Mouse (Mus musculus) intestine, embryonic 14.5 days (tissue): ENCODE results near the gene Cttnbp2nl. TPM values are rescaled to one million over a fixed set of nuclear protein-coding genes. Genes with fewer than 3 reads are reported as not detected.

Experiments used
- ATAC-seq: fragments of 200-750 bp; cut with Nextera tagmentation; replicated peaks from 2 replicates; pipeline ENCODE4 v1.8.0; 2017; ENCODE audit warnings: low read depth, moderate number of reproducible peaks, moderate TSS enrichment, moderate library complexity; ENCODE audit not compliant: low FRiP score, low TSS enrichment
- DNase-seq: peaks from one replicate; pipeline ENCODE4 v3.0.0-alpha.2; 2018; ENCODE audit warnings: low spot score
- H3K27ac ChIP-seq: fragments of 300-500 bp; sonication (generic); 2 replicates; pipeline ENCODE4 v1.5.1; 2014; ENCODE audit warnings: low read depth, mild to moderate bottlenecking, control low read depth
- H3K27me3 ChIP-seq: fragments of 300-500 bp; sonication (generic); replicated peaks from 2 replicates; pipeline ENCODE4 v1.6.1; 2014; ENCODE audit warnings: low read length, control low read depth; ENCODE audit not compliant: control insufficient read depth, insufficient read depth
- H3K36me3 ChIP-seq: fragments of 300-500 bp; sonication (generic); 2 replicates; pipeline ENCODE4 v1.6.1; 2014; ENCODE audit warnings: low read length, control low read depth; ENCODE audit not compliant: control insufficient read depth, insufficient read depth
- H3K4me1 ChIP-seq: fragments of 300-500 bp; sonication (generic); replicated peaks from 2 replicates; pipeline ENCODE4 v1.6.1; 2014; ENCODE audit warnings: low read length, control low read depth, mixed read lengths; ENCODE audit not compliant: control insufficient read depth, insufficient read depth
- H3K4me2 ChIP-seq: fragments of 300-500 bp; sonication (generic); 2 replicates; pipeline ENCODE4 v1.6.1; 2014; ENCODE audit warnings: low read length
- H3K4me3 ChIP-seq: fragments of 300-500 bp; sonication (generic); 2 replicates; pipeline ENCODE4 v1.5.1; 2014; ENCODE audit warnings: low read depth, low read length, control low read depth, mixed read lengths
- H3K9ac ChIP-seq: fragments of 300-500 bp; sonication (generic); 2 replicates; pipeline ENCODE4 v1.6.1; 2014; ENCODE audit warnings: mild to moderate bottlenecking, low read length
- H3K9me3 ChIP-seq: fragments of 300-500 bp; sonication (generic); 2 replicates; pipeline ENCODE4 v1.6.1; 2016; ENCODE audit warnings: low read length, control low read depth; ENCODE audit not compliant: control insufficient read depth
- WGBS: fragments of 180-500 bp; shearing (Covaris S2); extraction: QIAGEN DNeasy Blood & Tissue Kit; methylation state at CpG from one replicate; pipeline ENCODE4 v1.1.7; 2014; 5-methylcytosine and 5-hydroxymethylcytosine counted together
- polyA plus RNA-seq: library from polyadenylated mRNA; unstranded; fragments of >200 nt; fragmentation: Nextera tagmentation; extraction: Ambion mirVana; gene quantifications from 2 replicates; pipeline ENCODE4 v1.2.1, GENCODE M21; 2014

Gene Cttnbp2nl
- polyA plus RNA-seq, 1 experiment from 2014 or later = 23.6 TPM

GRCm38 (mm10) chr3:105053698-105054001 is 704 bp upstream of the Cttnbp2nl start:
- Histone ChIP-seq H3K4me3 (peak overlapping the region; percentile 96), H3K36me3 (no peaks in the 10 kb centered on the region), H3K4me2 (peak overlapping the region; percentile 75), H3K9me3 (no peaks in the 10 kb centered on the region), H3K27ac (0 out of 2 replicates have a peak overlapping the region, but pooled peaks have one; percentile 80), H3K4me1 (peaks cover 23% of the 10 kb centered on the region), H3K27me3 (no peaks in the 10 kb centered on the region), H3K9ac (peak overlapping the region; percentile 27)
- WGBS = 65% methylated on average over 4 of the region's 4 CpGs
- DNase-seq (no peak), ATAC-seq (peak; percentile 1; the same call in 1 of the 2 replicates)

GRCm38 (mm10) chr3:105052171-105052936 is 592 bp downstream of the Cttnbp2nl start:
- under 1% methylated on average over 37 of the region's 37 CpGs for WGBS
- Histone ChIP-seq H3K4me3 (peak overlapping the region; percentile 96), H3K4me2 (peak overlapping the region; percentile 75)

GRCm38 (mm10) chr3:105051103-105051502 is 1.8 kb downstream of the Cttnbp2nl start:
- ATAC-seq (no peak), DNase-seq (no peak)
- H3K27me3 ChIP-seq = no peaks in the 10 kb centered on the region
- H3K36me3 ChIP-seq = no peaks in the 10 kb centered on the region
- H3K4me2 ChIP-seq = peak overlapping the region; percentile 75
- H3K9ac ChIP-seq = peak overlapping the region; percentile 34; the same call in 1 of the 2 replicates
- no peaks in the 10 kb centered on the region for H3K9me3 ChIP-seq
- 36% methylated on average over 2 of the region's 2 CpGs for WGBS
- peaks cover 40% of the 10 kb centered on the region for H3K4me1 ChIP-seq
- H3K27ac ChIP-seq = peak overlapping the region; percentile 80
- H3K4me3 ChIP-seq = peak overlapping the region; percentile 96

More at GRCm38 (mm10) chr3:105052171-105052936, 592 bp downstream of the Cttnbp2nl start:
- ATAC-seq (peak; percentile 77), DNase-seq (no peak)
- Histone ChIP-seq H3K36me3 (no peaks in the 10 kb centered on the region), H3K9ac (peak overlapping the region; percentile 77), H3K4me1 (peaks cover 33% of the 10 kb centered on the region), H3K27me3 (no peaks in the 10 kb centered on the region), H3K27ac (peak overlapping the region; percentile 80), H3K9me3 (no peaks in the 10 kb centered on the region)

- Histone ChIP-seq H3K4me1 (peaks cover 40% of the 10 kb centered on the region), H3K9ac (no peak overlapping the region), H3K4me3 (no peak overlapping the region), H3K27me3 (no peaks in the 10 kb centered on the region), H3K4me2 (peak overlapping the region; percentile 15; the same call in 1 of the 2 replicates), H3K9me3 (no peaks in the 10 kb centered on the region), H3K36me3 (no peaks in the 10 kb centered on the region), H3K27ac (no peak overlapping the region)
- ATAC-seq (no peak), DNase-seq (no peak)
- 54% methylated on average over 6 of the region's 6 CpGs for WGBS
Measured at GRCm38 (mm10) chr3:105049848-105050247, 3.1 kb downstream of the Cttnbp2nl start.

GRCm38 (mm10) chr3:105047616-105048015 is 5.3 kb downstream of the Cttnbp2nl start:
- Histone ChIP-seq H3K4me1 (peaks cover 42% of the 10 kb centered on the region), H3K4me2 (no peak overlapping the region), H3K36me3 (no peaks in the 10 kb centered on the region), H3K27me3 (no peaks in the 10 kb centered on the region), H3K9ac (no peak overlapping the region), H3K4me3 (no peak overlapping the region), H3K27ac (no peak overlapping the region; the same call in 1 of the 2 replicates), H3K9me3 (no peaks in the 10 kb centered on the region)
- 58% methylated on average over 8 of the region's 8 CpGs for WGBS
- ATAC-seq (no peak), DNase-seq (no peak)

- H3K9ac ChIP-seq = no peak overlapping the region
- H3K27ac ChIP-seq = peak overlapping the region; percentile 7; the same call in 1 of the 2 replicates
- no peak overlapping the region for H3K4me3 ChIP-seq
- no peaks in the 10 kb centered on the region for H3K27me3 ChIP-seq
- H3K4me1 ChIP-seq = peaks cover 42% of the 10 kb centered on the region
- no peaks in the 10 kb centered on the region for H3K36me3 ChIP-seq
- H3K9me3 ChIP-seq = no peaks in the 10 kb centered on the region
- 54% methylated on average over 5 of the region's 5 CpGs for WGBS
- 0 out of 2 replicates have a peak overlapping the region, but pooled peaks have one; percentile 0 for H3K4me2 ChIP-seq
- DNase-seq = no peak
- no peak for ATAC-seq
Measured at GRCm38 (mm10) chr3:105046870-105047269, 6.1 kb downstream of the Cttnbp2nl start.

- 83% methylated on average over 5 of the region's 5 CpGs for WGBS
- no peak overlapping the region for H3K27ac ChIP-seq
- no peak overlapping the region for H3K4me3 ChIP-seq
- no peak overlapping the region for H3K4me2 ChIP-seq
- DNase-seq (no peak), ATAC-seq (no peak)
- no peaks in the 10 kb centered on the region for H3K9me3 ChIP-seq
- H3K27me3 ChIP-seq = no peaks in the 10 kb centered on the region
- H3K4me1 ChIP-seq = peaks cover 26% of the 10 kb centered on the region
- H3K9ac ChIP-seq = no peak overlapping the region
- H3K36me3 ChIP-seq = no peaks in the 10 kb centered on the region; the same call in 1 of the 2 replicates
Measured at GRCm38 (mm10) chr3:105043746-105044145, 9.2 kb downstream of the Cttnbp2nl start.

- Histone ChIP-seq H3K9me3 (no peaks in the 10 kb centered on the region), H3K4me3 (no peak overlapping the region), H3K27ac (no peak overlapping the region), H3K36me3 (peaks cover 25% of the 10 kb centered on the region), H3K4me2 (no peak overlapping the region), H3K4me1 (peaks cover 9% of the 10 kb centered on the region), H3K27me3 (no peaks in the 10 kb centered on the region), H3K9ac (no peak overlapping the region)
- DNase-seq = no peak
- WGBS = 83% methylated on average over 9 of the region's 9 CpGs
- peak; percentile 56 for ATAC-seq
Measured at GRCm38 (mm10) chr3:105040983-105041625, 11.8 kb downstream of the Cttnbp2nl start.
